ENCODE assay signal across 19 mouse cellular contexts in genomic region chr5:99773265-99773664, GRCm38 (mm10). TPM values are rescaled to one million over a fixed set of nuclear protein-coding genes. Genes with fewer than 3 reads are reported as not detected.
DNase-seq lines count a peak whose midpoint lies in the region; ATAC-seq lines count a peak whose summit lies in the region.
"Had no signal": no experiment of that assay in that cellular context is flagged by ENCODE, and none has a peak within 500 bp of the region (broad histone marks: within the 10 kb centered on the region; RNA-seq: fewer than 3 reads in every experiment).

No protein-coding gene starts in this region.

- no peak overlapping the region for H3K4me3 ChIP-seq in midbrain, embryonic 13.5 days (replicated peaks)
- H3K4me3 ChIP-seq in midbrain, embryonic 10.5 days: no peak overlapping the region
- H3K4me3 ChIP-seq in midbrain, embryonic 15.5 days: no peak overlapping the region
- no peak overlapping the region for H3K4me3 ChIP-seq in heart, embryonic 11.5 days (ENCODE audit: low read depth, low read length)
- H3K4me3 ChIP-seq: left cerebral cortex, adult 2 months; limb, embryonic 12.5 days; liver, embryonic 13.5 days; lung, embryonic 15.5 days had no signal

- H3K27ac ChIP-seq in midbrain, embryonic 13.5 days: 0 out of 2 replicates have a peak overlapping the region, but pooled peaks have one; percentile 44
- no peak overlapping the region for H3K27ac ChIP-seq in midbrain, embryonic 10.5 days (replicated peaks)
- H3K27ac ChIP-seq in midbrain, embryonic 15.5 days: no peak overlapping the region
- no peak overlapping the region for H3K27ac ChIP-seq in heart, embryonic 11.5 days (ENCODE audit: low read depth, low read length)
- H3K27ac ChIP-seq: left cerebral cortex, adult 2 months; limb, embryonic 12.5 days; liver, embryonic 13.5 days; lung, embryonic 15.5 days had no signal

- 72% methylated on average over 9 of the region's 9 CpGs for WGBS in midbrain, embryonic 13.5 days
- WGBS in midbrain, embryonic 10.5 days: 93% methylated on average over 9 of the region's 9 CpGs
- WGBS in midbrain, embryonic 15.5 days: 63% methylated on average over 9 of the region's 9 CpGs
- WGBS in heart, embryonic 11.5 days (ENCODE audit: insufficient replicate concordance): 81% methylated on average over 9 of the region's 9 CpGs

- peak; percentile 66 to 73 for DNase-seq in cerebellum, postnatal 10 days
- DNase-seq in cerebellum, postnatal 25 days: no peak
- no peak for DNase-seq in midbrain, embryonic 10.5 days (ENCODE audit: low spot score)
- DNase-seq in heart, adult 11 months: no peak
- no peak for DNase-seq in T-cell, adult 2 months (ENCODE audit: low spot score)
- DNase-seq: cerebellum, postnatal 36 days; heart, postnatal 4 days; kidney, adult 11 months; kidney, postnatal 10 days; liver, embryonic 13.5 days; right cerebral cortex, adult 18-20 months had no signal

- H3K27me3 ChIP-seq in midbrain, embryonic 13.5 days: no peaks in the 10 kb centered on the region
- H3K27me3 ChIP-seq in midbrain, embryonic 10.5 days (ENCODE audit: low read depth, poor library complexity, severe bottlenecking): no peaks in the 10 kb centered on the region
- H3K27me3 ChIP-seq in midbrain, embryonic 15.5 days (replicated peaks): no peaks in the 10 kb centered on the region
- H3K27me3 ChIP-seq in heart, embryonic 11.5 days (ENCODE audit: control insufficient read depth, insufficient read depth, low read length): no peaks in the 10 kb centered on the region
- H3K27me3 ChIP-seq: limb, embryonic 12.5 days; liver, embryonic 13.5 days; lung, embryonic 15.5 days had no signal

- ATAC-seq in midbrain, embryonic 13.5 days: peak; percentile 69
- ATAC-seq in midbrain, embryonic 15.5 days (replicated peaks): peak; percentile 63
- no peak for ATAC-seq in heart, embryonic 11.5 days (replicated peaks; ENCODE audit: insufficient number of reproducible peaks, low FRiP score, low TSS enrichment)
- ATAC-seq: CD4-positive, CD25-positive, alpha-beta regulatory T cell, adult 4 months had no signal

- H3K4me1 ChIP-seq in midbrain, embryonic 13.5 days (replicated peaks): peaks cover 9% of the 10 kb centered on the region
- no peaks in the 10 kb centered on the region for H3K4me1 ChIP-seq in midbrain, embryonic 10.5 days
- H3K4me1 ChIP-seq in midbrain, embryonic 15.5 days: 0 out of 2 replicates have a peak, but pooled peaks cover 3% of the 10 kb centered on the region
- H3K4me1 ChIP-seq in heart, embryonic 11.5 days (ENCODE audit: control insufficient read depth, insufficient read depth, low read length): no peaks in the 10 kb centered on the region
- H3K4me1 ChIP-seq: limb, embryonic 12.5 days; liver, embryonic 13.5 days; lung, embryonic 15.5 days had no signal

- no peaks in the 10 kb centered on the region for H3K36me3 ChIP-seq in midbrain, embryonic 13.5 days
- no peaks in the 10 kb centered on the region for H3K36me3 ChIP-seq in midbrain, embryonic 10.5 days
- H3K36me3 ChIP-seq in midbrain, embryonic 15.5 days (replicated peaks): no peaks in the 10 kb centered on the region
- H3K36me3 ChIP-seq in heart, embryonic 11.5 days (ENCODE audit: control insufficient read depth, insufficient read depth, low read length): no peaks in the 10 kb centered on the region
- H3K36me3 ChIP-seq: G1E; limb, embryonic 12.5 days; liver, embryonic 13.5 days; lung, embryonic 15.5 days had no signal

- H3K9me3 ChIP-seq in midbrain, embryonic 13.5 days: 0 out of 2 replicates have a peak, but pooled peaks cover 3% of the 10 kb centered on the region
- H3K9me3 ChIP-seq in midbrain, embryonic 10.5 days (replicated peaks): 0 out of 2 replicates have a peak, but pooled peaks cover 2% of the 10 kb centered on the region
- no peaks in the 10 kb centered on the region for H3K9me3 ChIP-seq in midbrain, embryonic 15.5 days
- no peaks in the 10 kb centered on the region for H3K9me3 ChIP-seq in heart, embryonic 11.5 days (replicated peaks; ENCODE audit: control insufficient read depth, low read length)
- H3K9me3 ChIP-seq: liver, embryonic 13.5 days; lung, embryonic 15.5 days had no signal

- H3K9ac ChIP-seq in midbrain, embryonic 13.5 days (replicated peaks): no peak overlapping the region
- H3K9ac ChIP-seq in midbrain, embryonic 15.5 days: no peak overlapping the region
- H3K9ac ChIP-seq in heart, embryonic 11.5 days (ENCODE audit: low read depth, low read length): no peak overlapping the region
- H3K9ac ChIP-seq: limb, embryonic 12.5 days; liver, embryonic 13.5 days; lung, embryonic 15.5 days had no signal

- H3K4me2 ChIP-seq in midbrain, embryonic 13.5 days (replicated peaks): no peak overlapping the region
- H3K4me2 ChIP-seq in midbrain, embryonic 15.5 days: no peak overlapping the region
- H3K4me2 ChIP-seq in heart, embryonic 11.5 days: no peak overlapping the region
- H3K4me2 ChIP-seq: limb, embryonic 12.5 days; liver, embryonic 13.5 days; lung, embryonic 15.5 days had no signal

RNA-seq across cellular contexts. Expression of gene Rasgef1b, which starts 44.4 kb away (rescaled TPM):
- polyA plus RNA-seq in midbrain, embryonic 13.5 days (2015; fragmentation: Nextera tagmentation; extraction: Ambion mirVana): 61.3 and 69.2 TPM in 2 replicates
- 9.0 and 15.4 TPM in 2 replicates for polyA plus RNA-seq in midbrain, embryonic 10.5 days (2016; fragmentation: Nextera tagmentation; extraction: Ambion mirVana)
- polyA plus RNA-seq in midbrain, embryonic 15.5 days (2015; fragmentation: Nextera tagmentation; extraction: Ambion mirVana): 65.7 and 68.2 TPM in 2 replicates
- 41.6 and 44.2 TPM in 2 replicates for polyA plus RNA-seq in heart, embryonic 11.5 days (2014; fragmentation: Nextera tagmentation; extraction: Ambion mirVana)
- polyA plus RNA-seq: G1E had no signal

Comparison
In these comparisons a context has a peak if more than half of its experiments do, and no peak if none do; other contexts are left out.
1. DNase-seq: peak in cerebellum, postnatal 10 days (2 of 2); none in cerebellum, postnatal 25 days (0 of 2), midbrain, embryonic 10.5 days (single experiment), heart, adult 11 months (single experiment) and T-cell, adult 2 months (single experiment).